Mouse (Mus musculus) heart, adult 9 months (tissue): Measurements from ENCODE around the gene Gp9.

Experiments
- DNase-seq, 2 experiments: peaks; one replicate each; pipeline ENCODE4 v3.0.0; 2022; ENCODE audit warnings: low spot score in 2 of 2

Gp9 gene

DNA sequence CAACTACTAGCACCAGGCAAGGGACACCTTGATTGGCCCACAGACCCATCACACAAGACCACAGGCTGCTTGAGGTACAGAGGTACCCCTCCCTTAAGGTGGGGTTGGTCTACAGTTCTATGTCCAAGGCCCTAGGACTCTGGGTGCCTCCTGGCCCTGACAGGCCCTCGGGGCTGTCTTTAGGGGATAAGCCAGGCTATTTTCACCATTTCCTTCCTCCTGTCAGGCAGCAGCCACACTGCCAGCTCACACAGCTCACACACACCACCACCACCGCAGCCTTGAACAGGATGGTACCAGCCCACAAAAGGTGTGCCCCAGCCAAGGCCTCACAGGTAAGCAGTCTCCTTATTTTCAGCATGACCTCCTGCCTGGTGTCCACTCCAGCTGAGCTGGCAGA is at the start of gene Gp9:
TSS of gene Gp9 (plus strand) at position 231 of the 400 bp plus-strand sequence.
- no peak for DNase-seq

DNA sequence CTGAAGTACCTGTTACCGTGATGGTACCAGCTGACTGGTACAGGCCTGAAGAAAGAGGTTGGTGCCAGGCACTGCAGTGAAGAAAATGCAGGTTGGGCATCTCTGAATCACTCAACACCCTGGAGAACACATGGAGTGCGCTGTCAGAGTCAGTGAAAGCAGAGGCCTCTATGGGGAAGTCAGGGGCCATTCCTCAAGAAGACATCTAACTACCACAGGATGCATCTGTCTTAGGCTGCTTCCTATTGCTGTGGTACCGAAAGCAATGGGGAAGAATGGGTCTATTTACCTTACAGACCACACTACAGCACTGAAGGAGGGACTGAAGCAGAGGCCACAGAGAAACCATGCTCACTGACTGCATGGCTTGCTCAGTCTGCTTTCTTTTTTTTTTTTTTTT is 49.8 kb upstream of the Gp9 start:
- DNase-seq = no peak

DNA sequence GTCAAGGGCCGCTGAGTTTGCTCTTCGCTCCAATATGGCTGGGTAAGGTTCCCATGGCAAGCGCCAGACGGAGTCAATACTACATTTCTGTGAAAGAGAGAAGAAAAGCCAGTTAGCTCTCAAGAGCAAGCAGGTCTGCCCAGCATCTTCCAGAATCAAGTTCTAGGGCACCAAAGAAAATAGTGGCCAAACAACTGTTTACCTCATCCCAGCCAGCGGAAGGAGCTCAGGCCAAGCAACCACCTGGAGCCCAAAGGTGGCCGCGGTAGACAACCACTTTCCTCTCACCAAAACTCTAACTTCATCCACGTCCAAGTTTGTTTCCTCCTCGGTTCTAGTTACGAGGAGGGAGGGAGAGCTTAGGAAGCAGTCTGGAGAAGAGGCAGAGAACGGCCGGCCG is 47.7 kb upstream of the Gp9 start:
- DNase-seq = no peak

DNA sequence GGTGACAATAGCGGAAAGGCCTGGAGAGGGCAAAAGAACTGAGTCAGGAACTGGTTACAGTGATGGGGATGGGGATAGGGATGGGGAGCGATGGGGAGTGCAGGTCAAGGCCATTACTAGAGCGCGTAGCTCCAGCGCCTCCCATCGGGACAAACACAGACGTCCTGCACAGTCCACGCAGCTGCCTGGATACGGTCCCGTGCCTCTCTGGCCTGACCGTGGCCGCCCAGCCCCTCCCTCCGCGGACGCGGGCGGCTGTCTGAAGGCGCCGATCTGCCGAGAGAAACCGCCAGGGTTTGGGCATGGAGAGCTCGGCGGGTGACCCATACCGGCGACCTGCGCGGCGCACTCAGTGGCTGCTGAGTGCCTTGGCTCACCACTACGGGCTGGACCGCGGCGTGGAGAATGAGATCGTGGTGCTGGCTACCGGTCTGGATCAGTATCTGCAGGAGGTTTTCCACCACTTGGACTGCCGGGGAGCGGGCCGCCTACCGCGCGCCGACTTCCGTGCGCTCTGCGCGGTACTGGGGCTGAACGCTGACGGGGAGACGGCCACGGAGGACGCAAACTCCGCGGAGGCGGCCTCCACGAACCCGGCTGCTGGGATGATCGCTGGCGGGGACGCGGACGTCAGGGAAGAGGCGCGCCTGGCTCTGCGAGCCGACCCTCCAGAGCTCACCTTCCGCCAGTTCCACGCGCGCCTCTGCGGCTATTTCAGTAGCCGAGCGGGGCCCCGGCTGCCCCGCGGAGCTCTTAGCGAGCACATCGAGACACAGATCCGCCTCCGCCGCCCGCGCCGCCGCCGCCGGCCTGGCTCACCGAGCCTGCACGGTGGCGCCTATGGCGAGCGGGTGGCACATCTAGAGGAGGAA is 47.0 kb upstream of the Gp9 start, which contains the start of gene Efcc1:
TSS of gene Efcc1 (plus strand) at position 279 of the 872 bp plus-strand sequence.
- DNase-seq = peak; percentile 73

DNA sequence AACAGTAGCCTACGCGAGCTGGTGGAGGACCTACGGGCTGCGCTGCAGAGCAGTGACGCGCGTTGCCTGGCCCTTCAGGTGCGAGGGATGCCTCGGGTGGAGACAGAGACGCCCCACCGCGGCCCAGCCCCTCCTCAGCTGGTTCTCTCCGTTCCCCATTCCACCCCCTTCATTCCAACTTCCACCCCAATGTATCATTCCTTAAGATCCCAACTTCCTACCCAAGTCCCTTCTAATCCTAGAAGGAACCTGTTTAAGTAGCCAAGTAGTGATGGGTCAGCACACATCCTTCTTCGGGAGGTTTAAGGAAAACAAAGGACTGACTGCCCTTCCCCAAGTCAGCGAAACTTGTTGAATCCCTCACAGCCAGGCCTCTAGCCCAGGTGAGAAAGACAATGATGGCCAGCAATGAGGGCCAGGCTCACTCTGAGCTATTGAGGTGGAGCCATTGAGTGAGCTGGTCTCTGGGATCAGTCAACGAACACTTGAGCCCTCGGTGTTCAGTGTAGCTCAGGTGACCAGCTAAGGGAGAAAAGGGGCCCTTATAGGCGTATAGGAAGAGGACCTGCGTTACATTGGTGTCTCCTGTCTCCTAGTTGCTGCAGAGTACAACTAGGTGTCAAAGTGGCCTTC is 46.3 kb upstream of the Gp9 start:
- DNase-seq = no peak

DNA sequence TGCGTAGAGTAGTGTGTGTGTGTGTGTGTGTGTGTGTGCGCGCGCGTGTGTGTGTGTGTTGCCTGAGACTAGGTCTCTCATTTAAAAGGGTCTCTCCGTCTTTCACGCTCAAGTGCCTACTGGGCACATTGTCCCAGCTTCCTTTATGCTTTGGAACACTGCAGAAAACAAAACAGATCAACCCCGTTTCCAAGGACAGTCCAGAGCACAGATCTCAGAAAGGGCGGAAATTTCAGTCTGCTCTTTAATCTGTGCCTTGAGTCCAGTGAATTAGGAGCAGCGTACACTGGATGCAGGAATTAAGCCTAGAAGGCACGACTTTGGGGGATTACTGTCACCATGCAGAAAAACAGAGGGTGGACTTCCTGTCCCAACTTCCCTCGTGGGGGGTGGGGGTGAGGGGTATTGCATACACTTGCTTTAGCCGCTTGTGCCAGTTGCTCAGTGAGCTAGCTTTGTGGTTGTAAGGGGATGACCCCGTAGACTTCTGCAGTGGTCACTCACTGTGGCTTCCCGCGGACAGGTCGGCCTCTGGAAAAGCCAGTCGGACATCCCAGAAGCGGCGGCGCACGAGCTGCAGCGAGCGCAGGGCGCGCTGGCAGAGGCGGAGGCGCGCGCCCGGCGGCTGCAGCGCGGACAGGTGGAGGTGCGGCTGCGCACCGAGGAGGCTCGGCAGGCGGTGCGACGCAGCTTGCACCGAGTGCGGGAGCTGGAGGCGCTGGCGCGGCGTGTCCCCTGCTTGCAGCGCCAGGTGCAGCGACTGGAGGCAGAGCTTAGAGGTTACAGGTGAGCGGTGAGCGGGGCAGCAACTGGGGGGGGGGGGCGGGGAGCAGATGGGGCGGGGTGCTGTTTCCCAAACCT is 45.5 kb upstream of the Gp9 start:
- DNase-seq = no peak

DNA sequence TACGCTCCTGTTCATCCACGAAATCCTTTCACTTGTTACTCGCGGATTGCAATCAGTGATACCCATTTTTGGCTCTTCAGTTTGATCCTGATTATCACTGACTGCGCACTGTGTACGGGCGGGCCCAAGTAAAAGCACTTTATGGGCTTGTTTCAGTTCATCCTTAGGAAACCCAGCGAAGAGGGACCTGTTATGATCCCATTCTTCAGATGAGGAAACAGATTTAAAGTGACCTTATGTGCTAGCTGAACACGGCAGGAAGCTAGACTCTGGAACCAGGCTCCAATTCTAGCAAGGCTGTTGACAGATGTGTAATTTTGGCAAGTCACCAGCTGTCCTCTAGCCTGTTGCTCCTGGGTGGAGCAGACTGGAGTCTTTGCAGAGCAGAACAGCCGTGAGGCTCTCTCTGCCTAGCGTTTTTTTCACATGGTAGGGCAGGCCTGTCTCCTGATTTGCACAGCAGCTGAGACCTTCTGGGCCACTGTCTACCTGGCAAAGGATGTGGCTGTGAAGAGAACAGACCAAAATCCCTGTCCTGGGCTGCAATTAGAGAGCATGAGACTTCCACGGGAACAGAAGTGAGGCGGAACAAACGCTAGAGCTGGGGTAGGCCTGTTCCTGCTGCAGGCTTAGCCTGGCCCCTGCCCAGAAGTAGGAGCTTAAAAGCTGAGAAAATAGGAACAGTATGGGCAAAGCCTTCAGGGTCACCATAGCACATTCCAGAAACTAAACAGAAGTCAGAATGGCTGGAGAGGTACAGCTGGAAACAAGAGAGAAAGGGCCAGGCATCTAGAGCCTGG is 44.5 kb upstream of the Gp9 start:
- DNase-seq = peak; percentile 81

DNA sequence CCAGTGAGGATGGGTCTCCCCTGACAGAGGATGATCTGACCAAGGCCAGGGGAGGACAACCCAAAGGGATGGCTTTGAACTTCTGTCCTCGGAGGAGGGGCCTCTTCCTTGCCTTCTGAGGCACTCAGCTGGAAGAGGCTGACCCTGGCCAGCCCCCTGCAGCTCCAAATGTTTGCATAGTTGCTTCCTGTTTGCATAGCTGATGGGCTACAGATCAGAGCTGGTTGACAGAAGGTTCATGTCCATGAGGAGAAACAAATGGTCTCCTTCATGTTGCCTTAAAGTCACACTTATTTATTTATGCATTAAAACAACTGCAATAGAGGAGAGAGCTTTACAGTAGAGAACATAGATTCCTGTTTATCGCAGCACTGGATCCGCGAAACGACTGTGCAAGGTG is 43.7 kb upstream of the Gp9 start:
- no peak for DNase-seq

DNA sequence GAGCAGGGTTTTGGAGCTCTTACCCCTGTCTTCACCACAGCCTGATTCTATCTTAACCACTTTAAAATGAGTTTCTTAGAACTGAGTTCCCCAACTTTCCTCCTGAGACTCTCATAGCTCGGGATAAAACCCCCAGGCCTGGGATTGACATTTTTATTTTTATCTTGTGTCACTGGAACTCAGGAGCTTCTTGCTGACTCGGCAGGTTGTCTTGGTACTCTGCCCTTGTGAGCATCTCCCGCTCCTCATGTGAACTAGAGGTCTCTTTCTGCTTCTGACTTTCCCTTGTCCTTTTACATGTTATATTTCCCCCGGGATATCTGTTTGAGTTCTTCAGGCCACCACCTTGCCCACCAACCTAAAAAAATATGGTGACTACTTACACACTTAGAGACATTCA is 40.9 kb upstream of the Gp9 start:
- no peak for DNase-seq

DNA sequence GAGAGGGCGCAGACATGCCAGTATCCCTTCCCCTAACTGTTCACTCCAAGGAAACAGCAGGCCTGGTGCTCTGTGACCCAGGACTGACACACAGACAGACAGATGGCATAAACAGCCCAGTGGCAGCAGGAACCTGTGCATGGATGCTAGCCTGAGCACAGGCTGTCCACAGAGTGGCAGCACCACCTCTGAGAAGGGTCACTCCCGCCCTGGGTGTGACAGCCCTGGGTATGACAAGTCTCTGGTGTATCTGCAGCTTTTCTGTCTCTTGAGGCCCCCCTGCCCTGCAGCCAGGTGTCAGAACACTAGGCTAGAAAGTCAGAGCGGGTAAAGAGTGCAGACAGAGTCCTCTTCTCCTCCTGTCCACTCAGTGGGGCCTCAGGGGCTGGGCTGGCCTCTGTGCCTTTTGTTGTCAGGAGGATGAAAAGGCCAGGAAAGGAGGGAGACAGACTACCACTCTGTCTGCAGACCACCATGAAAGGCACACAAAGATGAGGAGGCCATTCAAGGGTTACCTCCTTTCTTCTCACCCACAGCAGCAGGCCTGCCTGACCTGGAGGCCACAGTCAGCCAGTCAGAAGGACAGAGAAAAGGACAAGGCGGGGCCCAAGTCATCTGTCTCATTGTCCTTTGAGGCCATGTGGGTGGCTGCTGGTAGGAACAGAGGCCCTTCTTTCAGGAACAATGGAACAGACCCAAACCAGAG is 39.8 kb upstream of the Gp9 start:
- DNase-seq = no peak

DNA sequence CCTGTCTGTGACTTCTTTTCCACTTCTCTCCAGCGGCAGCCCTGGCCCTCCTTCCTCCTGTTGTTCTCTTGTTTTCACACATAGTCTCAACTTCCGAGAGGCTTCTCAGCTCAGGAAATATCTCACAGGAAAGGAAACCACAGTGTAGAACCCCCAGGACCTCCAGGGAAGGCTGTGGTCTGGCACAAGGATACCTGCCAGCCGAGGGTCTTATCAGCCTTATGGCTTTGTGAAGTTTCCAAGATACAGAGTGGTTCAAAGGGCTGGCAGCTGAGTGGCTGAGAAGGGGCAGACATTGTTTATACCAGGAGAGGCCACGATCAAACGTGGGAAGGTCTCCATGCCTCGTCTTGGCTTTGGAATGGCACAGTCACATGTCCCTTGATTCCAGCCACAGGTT is 38.0 kb upstream of the Gp9 start:
- DNase-seq = no peak

DNA sequence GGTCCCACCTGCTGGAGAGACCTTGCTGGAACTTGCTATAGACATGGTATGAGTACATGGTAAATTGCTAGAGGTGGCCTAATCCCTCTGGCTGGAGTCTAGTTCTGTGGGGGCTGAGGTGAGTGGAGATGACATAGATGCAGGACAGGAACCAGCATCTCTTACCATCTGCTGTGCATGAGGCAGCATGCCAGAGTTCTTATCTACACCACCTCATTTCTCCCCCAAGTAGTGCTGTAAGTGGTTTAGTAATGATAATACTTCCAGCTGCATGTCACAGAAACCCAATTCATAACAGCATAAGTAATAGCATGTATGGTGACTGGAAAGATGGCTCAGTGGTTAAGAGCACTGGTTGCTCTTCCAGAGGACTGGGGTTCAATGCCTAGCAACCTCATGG is 37.4 kb upstream of the Gp9 start:
- no peak for DNase-seq

DNA sequence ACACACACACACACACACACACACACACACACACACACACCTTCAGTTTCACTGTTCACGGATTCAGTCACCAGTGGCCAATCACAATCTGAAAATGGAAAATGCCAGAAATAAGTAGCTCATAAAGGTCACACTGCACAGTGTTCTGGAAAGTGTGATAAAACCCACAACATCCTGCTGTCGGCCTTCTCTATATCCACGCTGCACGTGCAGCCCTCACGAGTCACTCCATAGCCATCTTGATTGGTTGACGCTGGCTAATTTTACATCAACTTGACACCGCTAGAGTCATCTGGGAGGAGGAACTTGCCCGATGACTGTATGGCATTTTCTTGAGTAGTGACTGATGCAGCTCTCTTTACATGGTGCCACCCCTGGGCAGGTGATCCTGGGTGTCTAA is 35.9 kb upstream of the Gp9 start:
- DNase-seq = no peak

DNA sequence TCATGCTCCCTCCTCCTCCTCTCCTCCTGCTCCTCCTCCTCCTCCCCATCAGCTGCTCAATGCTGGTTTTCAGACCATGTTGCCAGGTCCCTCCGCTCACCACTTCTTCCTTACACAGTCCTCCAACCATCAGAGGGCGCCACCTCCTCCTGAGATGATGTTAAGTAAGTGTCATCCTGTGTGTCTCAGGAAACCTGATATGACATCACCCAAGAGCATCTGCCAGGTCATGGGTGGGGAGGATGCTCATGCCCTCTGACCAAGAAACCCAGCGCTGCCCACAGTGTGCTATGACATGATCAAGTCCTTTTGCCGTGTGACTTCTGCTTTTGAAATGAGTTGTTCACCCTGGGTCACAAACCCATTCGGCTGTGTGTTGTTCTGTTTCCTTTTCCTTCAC is 35.1 kb upstream of the Gp9 start:
- DNase-seq = no peak

DNA sequence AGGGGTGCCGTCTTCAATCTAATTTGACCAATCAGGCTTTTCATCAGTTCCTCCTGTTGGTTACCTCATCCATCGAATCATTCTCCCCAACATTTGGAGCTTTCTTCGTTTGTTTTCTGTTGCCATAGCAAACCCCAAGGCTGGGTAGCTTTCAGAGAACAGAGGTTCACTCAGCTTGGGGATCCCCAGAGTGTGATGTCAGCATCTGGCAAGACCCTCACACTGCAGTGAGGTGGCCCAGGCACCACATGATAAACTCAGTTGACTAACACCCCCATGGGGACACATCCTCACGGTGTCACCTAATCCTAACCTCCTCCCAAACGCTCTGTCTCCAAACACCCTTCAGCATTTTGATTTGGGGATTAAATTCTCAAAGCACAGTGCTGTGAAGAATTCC is 34.6 kb upstream of the Gp9 start:
- DNase-seq = peak in 1 of 2 experiments; percentile 48

DNA sequence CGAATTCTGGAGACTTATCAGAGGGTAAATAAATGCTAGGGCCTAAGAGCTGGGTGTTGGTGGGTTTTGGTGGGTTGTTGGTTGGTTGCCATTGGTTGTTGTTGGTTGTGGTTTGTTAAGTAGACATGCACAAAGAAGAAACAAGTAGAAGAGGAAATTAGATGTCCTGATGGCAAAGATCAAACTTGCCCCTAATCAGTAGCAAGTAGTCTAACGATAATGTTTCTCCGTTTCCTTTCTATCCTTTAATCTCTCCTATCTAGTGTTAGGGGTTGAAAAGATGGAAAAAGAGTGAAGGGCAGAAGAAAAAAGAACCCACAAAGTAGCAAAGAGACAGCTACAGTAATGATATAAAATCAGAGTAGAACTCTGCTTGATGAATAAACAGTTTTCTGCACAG is 33.2 kb upstream of the Gp9 start:
- no peak for DNase-seq

DNA sequence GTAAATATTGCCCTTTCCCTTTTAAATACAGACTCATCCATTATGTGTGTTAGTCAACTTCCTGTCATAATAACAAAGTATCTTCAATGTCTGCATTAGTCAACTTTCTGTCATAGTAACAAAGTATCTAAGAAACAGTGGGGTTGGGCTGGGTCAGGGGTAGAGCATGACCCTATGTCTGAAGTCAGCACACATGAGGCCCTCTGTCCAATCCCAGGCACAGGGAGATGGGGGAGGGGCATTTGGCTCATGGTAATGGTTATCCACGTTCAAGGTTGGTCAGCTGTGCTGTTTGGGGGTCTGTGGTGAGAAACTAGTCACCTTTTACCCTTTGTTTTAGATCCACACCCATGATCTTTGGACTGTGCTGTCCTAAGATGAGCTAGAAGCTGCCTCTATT is 32.6 kb upstream of the Gp9 start:
- no peak for DNase-seq

DNA sequence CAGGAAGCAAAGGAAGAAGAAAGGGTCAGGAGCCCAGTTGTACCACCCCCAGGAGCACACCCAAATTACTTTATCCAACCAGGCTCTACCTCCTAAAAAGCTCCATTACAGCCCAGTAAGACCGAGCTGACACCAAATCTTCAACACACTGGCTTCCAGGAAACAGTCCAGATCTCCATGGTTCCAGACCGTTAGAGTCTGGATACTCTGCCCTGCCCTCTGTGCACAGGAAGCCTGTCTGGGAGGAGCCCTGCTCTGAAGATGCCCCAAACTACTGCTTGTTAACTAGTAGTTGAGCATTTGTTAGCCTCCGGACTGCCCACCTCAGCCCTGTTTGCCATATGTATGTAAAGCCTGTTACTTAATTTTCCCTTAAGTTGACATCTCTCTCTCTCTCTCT is 31.8 kb upstream of the Gp9 start:
- DNase-seq = peak in 1 of 2 experiments; percentile 56

DNA sequence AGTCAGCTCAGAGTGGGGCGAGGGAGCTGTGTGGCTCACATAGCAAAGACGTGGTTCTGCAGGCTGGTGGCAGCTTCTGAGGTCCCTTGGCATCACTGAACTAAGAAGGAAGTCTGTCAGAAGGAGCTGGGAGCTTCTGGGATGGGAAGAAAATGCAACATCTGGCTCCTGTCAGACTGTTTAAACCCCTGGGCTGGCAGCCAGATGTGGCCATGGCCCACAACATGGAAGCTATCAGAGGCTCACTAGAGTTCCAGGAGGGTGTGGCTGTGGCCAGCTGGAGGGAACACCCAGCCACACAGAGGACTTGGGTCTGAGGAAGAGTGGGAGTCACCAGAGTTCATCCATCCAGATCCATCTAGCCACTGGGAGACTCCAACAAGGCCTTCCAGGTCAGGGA is 31.0 kb upstream of the Gp9 start:
- peak; percentile 79 to 80 for DNase-seq

DNA sequence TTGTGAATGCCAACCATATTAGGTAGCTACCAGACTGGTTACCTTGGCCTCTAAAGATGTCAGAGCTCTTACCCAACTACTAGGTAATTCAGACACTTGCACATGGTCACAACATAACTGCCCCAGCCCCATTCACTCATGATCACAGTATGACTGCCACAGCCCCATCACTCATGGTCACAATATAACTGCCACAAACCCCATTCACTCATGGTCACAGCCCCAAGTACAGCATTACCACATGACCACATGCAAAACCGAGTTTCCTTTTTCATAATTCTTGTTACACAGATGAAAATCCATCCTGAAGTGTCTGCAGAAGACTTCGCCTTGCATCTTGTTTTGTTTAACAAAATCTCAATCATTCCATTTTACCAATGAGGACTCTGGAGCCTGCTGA is 29.8 kb upstream of the Gp9 start:
- DNase-seq = no peak

DNA sequence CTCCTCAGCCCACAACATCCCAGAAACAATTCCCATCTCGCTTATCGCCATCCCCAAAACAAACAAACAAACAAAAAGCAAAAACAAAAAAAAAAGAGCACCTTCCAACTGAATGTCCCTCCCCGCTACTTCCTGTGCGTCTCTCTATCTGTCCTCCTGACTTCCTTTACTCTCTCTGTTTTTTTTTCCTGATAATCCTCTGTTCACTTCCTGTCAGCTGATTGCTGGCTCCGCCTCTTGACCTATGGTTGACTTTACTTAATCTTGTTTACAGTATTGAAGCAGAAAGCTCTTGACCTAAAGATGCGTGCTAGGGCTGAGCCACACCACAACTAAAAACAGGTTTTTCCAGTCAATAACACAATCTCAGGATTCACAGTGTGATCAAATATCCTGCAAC is 29.3 kb upstream of the Gp9 start:
- no peak for DNase-seq
